Mouse (Mus musculus): Measurements from ENCODE around the gene Lig4. TPM values are rescaled to one million over a fixed set of nuclear protein-coding genes. Genes with fewer than 3 reads are reported as not detected.

Gene Lig4
- polyA plus RNA-seq, 1 experiment from 2014 or later: 9.7 TPM

Other genes starting within 250 kb of the Lig4 start
- gene Fam155a, start 206.5 kb downstream of the Lig4 start, polyA plus RNA-seq (2016; fragmentation: Nextera tagmentation; extraction: Ambion mirVana): 10.8 and 12.6 TPM in 2 replicates
- not detected in 2 replicates for gene Gm10217, start 113.4 kb downstream of the Lig4 start, polyA plus RNA-seq (2016; fragmentation: Nextera tagmentation; extraction: Ambion mirVana)
- 19.2 and 21.3 TPM in 2 replicates for gene Abhd13, start within 50 bp of the Lig4 start, polyA plus RNA-seq (2016; fragmentation: Nextera tagmentation; extraction: Ambion mirVana)
- gene Tnfsf13b, start 28.8 kb upstream of the Lig4 start, polyA plus RNA-seq (2016; fragmentation: Nextera tagmentation; extraction: Ambion mirVana): 0.08 and 0.09 TPM in 2 replicates
- 3.7 and 4.3 TPM in 2 replicates for gene Myo16, start 176.2 kb upstream of the Lig4 start, polyA plus RNA-seq (2016; fragmentation: Nextera tagmentation; extraction: Ambion mirVana)

All from hindbrain, embryonic 12.5 days (tissue).